15 mouse cellular contexts compared by ENCODE assay signal in genomic region chr16:89848651-89849597, GRCm38 (mm10).
DNase-seq lines count a peak whose midpoint lies in the region; ATAC-seq and TF ChIP-seq lines count a peak whose summit lies in the region.
"Had no signal": no experiment of that assay in that cellular context is flagged by ENCODE, and none has a peak within 500 bp of the region (broad histone marks: within the 10 kb centered on the region; RNA-seq: fewer than 3 reads in every experiment).

No protein-coding gene starts in this region.

- no peak overlapping the region for H3K4me3 ChIP-seq in liver, postnatal 0 days (ENCODE audit: low read depth, low read length)
- H3K4me3 ChIP-seq in hindbrain, embryonic 16.5 days (ENCODE audit: low read length) = no peak overlapping the region
- H3K4me3 ChIP-seq: heart, embryonic 15.5 days; midbrain, embryonic 15.5 days had no signal

- TF ChIP-seq CTCF in liver, postnatal 0 days (IDR thresholded peaks at IDR 0.05; ENCODE audit: low read depth) = no peak

- no peaks in the 10 kb centered on the region for H3K9me3 ChIP-seq in liver, postnatal 0 days (ENCODE audit: low read length)
- H3K9me3 ChIP-seq in hindbrain, embryonic 16.5 days (ENCODE audit: control insufficient read depth, low read length) = no peaks in the 10 kb centered on the region
- H3K9me3 ChIP-seq: heart, embryonic 15.5 days; midbrain, embryonic 15.5 days had no signal

- peak overlapping the region; percentile 31 for H3K27ac ChIP-seq in liver, postnatal 0 days (ENCODE audit: low read depth)
- no peak overlapping the region for H3K27ac ChIP-seq in hindbrain, embryonic 16.5 days (ENCODE audit: low read depth, low read length)
- H3K27ac ChIP-seq: heart, embryonic 15.5 days; midbrain, embryonic 15.5 days had no signal

- ATAC-seq in liver, postnatal 0 days = peak; percentile 53
- ATAC-seq in hindbrain, embryonic 16.5 days = no peak
- ATAC-seq: intestine, embryonic 16.5 days; midbrain, embryonic 15.5 days had no signal

- H3K4me1 ChIP-seq in liver, postnatal 0 days (ENCODE audit: insufficient read depth) = no peaks in the 10 kb centered on the region
- H3K4me1 ChIP-seq in hindbrain, embryonic 16.5 days (ENCODE audit: control insufficient read depth, insufficient read depth, low read depth, low read length) = no peaks in the 10 kb centered on the region
- H3K4me1 ChIP-seq: heart, embryonic 15.5 days had no signal

- 56% methylated on average over 19 of the region's 19 CpGs for WGBS in liver, postnatal 0 days (ENCODE audit: insufficient replicate concordance)
- WGBS in hindbrain, embryonic 16.5 days = 95% methylated on average over 19 of the region's 19 CpGs

- no peaks in the 10 kb centered on the region for H3K27me3 ChIP-seq in liver, postnatal 0 days (ENCODE audit: insufficient read depth, low read length)
- no peaks in the 10 kb centered on the region for H3K27me3 ChIP-seq in hindbrain, embryonic 16.5 days (replicated peaks; ENCODE audit: control insufficient read depth, insufficient read depth, low read length)
- H3K27me3 ChIP-seq: heart, embryonic 15.5 days; midbrain, embryonic 15.5 days had no signal

- no peak overlapping the region for H3K9ac ChIP-seq in liver, postnatal 0 days (replicated peaks)
- H3K9ac ChIP-seq in hindbrain, embryonic 16.5 days (ENCODE audit: low read depth, low read length) = no peak overlapping the region
- H3K9ac ChIP-seq: heart, embryonic 15.5 days; midbrain, embryonic 15.5 days had no signal

- peak; percentile 96 for DNase-seq in heart, adult 11 months
- no peak for DNase-seq in heart, postnatal 36 days
- peak; percentile 40 for DNase-seq in spleen, postnatal 36 days (ENCODE audit: low spot score in 2 of 2)
- DNase-seq in spleen, postnatal 10 days (ENCODE audit: low spot score in 2 of 2) = no peak
- no peak for DNase-seq in liver, postnatal 0 days
- no peak for DNase-seq in ovary, postnatal 10 days (ENCODE audit: low spot score)
- no peak for DNase-seq in adipocyte (ENCODE audit: low spot score)
- DNase-seq: adrenal gland, postnatal 10 days; cerebellum, adult 18-20 months; lung, postnatal 10 days; thymus, adult 2 months had no signal

- H3K4me2 ChIP-seq in liver, postnatal 0 days (ENCODE audit: low read depth, low read length) = no peak overlapping the region
- H3K4me2 ChIP-seq in hindbrain, embryonic 16.5 days (ENCODE audit: low read length) = no peak overlapping the region
- H3K4me2 ChIP-seq: heart, embryonic 15.5 days; midbrain, embryonic 15.5 days had no signal

- intact Hi-C loops in heart, postnatal 36 days (cut with DNase I) = no loop called here

- TF ChIP-seq EP300 in liver, postnatal 0 days (IDR thresholded peaks at IDR 0.05; ENCODE audit: low read depth) = no peak

- no peaks in the 10 kb centered on the region for H3K36me3 ChIP-seq in liver, postnatal 0 days (replicated peaks; ENCODE audit: insufficient read depth, low read length)
- no peaks in the 10 kb centered on the region for H3K36me3 ChIP-seq in hindbrain, embryonic 16.5 days (ENCODE audit: control insufficient read depth, insufficient read depth, low read length)
- H3K36me3 ChIP-seq: heart, embryonic 15.5 days had no signal

Comparison
In these comparisons a context has a peak if more than half of its experiments do, and no peak if none do; other contexts are left out.
1. DNase-seq: peak in heart, adult 11 months (single experiment) and spleen, postnatal 36 days (2 of 2); none in heart, postnatal 36 days (0 of 2), spleen, postnatal 10 days (0 of 2), liver, postnatal 0 days (single experiment), ovary, postnatal 10 days (single experiment) and adipocyte (single experiment).